Mouse (Mus musculus) kidney, postnatal 0 days (tissue): ENCODE data around the gene Elovl4. TPM values are rescaled to one million over a fixed set of nuclear protein-coding genes. Genes with fewer than 3 reads are reported as not detected.
A peak's percentile ranks its signal among the peaks of the same experiment; 100 is the strongest.

Experiments
- ATAC-seq: fragments of 200-750 bp; cut with Nextera tagmentation; replicated peaks from 2 replicates; pipeline ENCODE4 v1.8.0; 2017; ENCODE audit warnings: low read depth, moderate number of reproducible peaks, moderate TSS enrichment, moderate library complexity; ENCODE audit not compliant: low FRiP score
- DNase-seq: peaks from one replicate; pipeline ENCODE4 v3.0.0-alpha.2; 2016; ENCODE audit warnings: low spot score
- H3K27ac ChIP-seq: fragments of 300-500 bp; sonication (generic); 2 replicates; pipeline ENCODE4 v1.5.1; 2014; ENCODE audit warnings: mild to moderate bottlenecking
- H3K27me3 ChIP-seq: fragments of 300-500 bp; sonication (generic); 2 replicates; pipeline ENCODE4 v1.6.1; 2014; ENCODE audit warnings: low read length, mixed read lengths; ENCODE audit not compliant: insufficient read depth
- H3K36me3 ChIP-seq: fragments of 300-500 bp; sonication (generic); 2 replicates; pipeline ENCODE4 v1.6.1; 2014; ENCODE audit warnings: low read length, mixed read lengths; ENCODE audit not compliant: insufficient read depth
- H3K4me1 ChIP-seq: fragments of 300-500 bp; sonication (generic); replicated peaks from 2 replicates; pipeline ENCODE4 v1.6.1; 2014; ENCODE audit warnings: antibody characterized with exemption, low read length, mixed read lengths; ENCODE audit not compliant: insufficient read depth
- H3K4me2 ChIP-seq: fragments of 300-500 bp; sonication (generic); 2 replicates; pipeline ENCODE4 v1.6.1; 2014; ENCODE audit warnings: mild to moderate bottlenecking, low read length, moderate library complexity, mixed read lengths
- H3K4me3 ChIP-seq: fragments of 300-500 bp; sonication (generic); replicated peaks from 2 replicates; pipeline ENCODE4 v1.5.1; 2014; ENCODE audit warnings: low read depth, low read length
- H3K9ac ChIP-seq: fragments of 300-500 bp; sonication (generic); 2 replicates; pipeline ENCODE4 v1.6.1; 2014; ENCODE audit warnings: low read depth, low read length
- H3K9me3 ChIP-seq: fragments of 300-500 bp; sonication (generic); replicated peaks from 2 replicates; pipeline ENCODE4 v1.6.1; 2016; ENCODE audit warnings: low read length, inconsistent platforms, mixed read lengths
- CTCF ChIP-seq: IDR thresholded peaks from 2 replicates; pipeline ENCODE4 v1.5.1; 2016; ENCODE audit warnings: antibody characterized with exemption, low read depth, mild to moderate bottlenecking, moderate library complexity
- WGBS: fragments of 180-500 bp; shearing (Covaris S2); extraction: QIAGEN DNeasy Blood & Tissue Kit; methylation state at CpG from one replicate; pipeline ENCODE4 v1.1.7; 2014; 5-methylcytosine and 5-hydroxymethylcytosine counted together
- polyA plus RNA-seq: library from polyadenylated mRNA; unstranded; fragments of >200 nt; fragmentation: Nextera tagmentation; extraction: Ambion mirVana; gene quantifications from 2 replicates; pipeline ENCODE4 v1.2.1, GENCODE M21; 2015

Elovl4 gene
- polyA plus RNA-seq = 5.5 TPM in 2 replicates

GRCm38 (mm10) chr9:83805977-83806815, at the start of gene Elovl4:
Elovl4 (minus strand) TSS chr9:83806277.
- Histone ChIP-seq H3K4me1 (peaks cover 7% of the 10 kb centered on the region; the same call in 1 of the 2 replicates), H3K4me3 (peak within 1 kb of the TSS; percentile 57), H3K27ac (no peak within 1 kb of the TSS), H3K9me3 (no peaks in the 10 kb centered on the region), H3K9ac (peak within 1 kb of the TSS; percentile 43), H3K4me2 (peak within 1 kb of the TSS; percentile 99), H3K36me3 (no peaks in the 10 kb centered on the region), H3K27me3 (no peaks in the 10 kb centered on the region)
- peak; percentile 69 for DNase-seq
- WGBS = 1% methylated on average over 65 of the region's 71 CpGs
- TF ChIP-seq CTCF = no peak
- ATAC-seq = peak; percentile 76

- Histone ChIP-seq H3K9me3 (no peaks in the 10 kb centered on the region), H3K9ac (no peak overlapping the region), H3K36me3 (0 out of 2 replicates have a peak, but pooled peaks cover 19% of the 10 kb centered on the region), H3K4me3 (no peak overlapping the region), H3K27me3 (no peaks in the 10 kb centered on the region), H3K27ac (no peak overlapping the region), H3K4me1 (no peaks in the 10 kb centered on the region), H3K4me2 (no peak overlapping the region)
- TF ChIP-seq CTCF = no peak
- ATAC-seq (no peak), DNase-seq (no peak)
- WGBS = 93% methylated on average over 3 of the region's 3 CpGs
These were observed 46.4 kb upstream of the Elovl4 start for GRCm38 (mm10) chr9:83852464-83852863.

- peak; percentile 18 for DNase-seq
- Histone ChIP-seq H3K27me3 (no peaks in the 10 kb centered on the region), H3K4me1 (no peaks in the 10 kb centered on the region), H3K9me3 (no peaks in the 10 kb centered on the region), H3K4me3 (peak overlapping the region; percentile 73), H3K27ac (no peak overlapping the region), H3K4me2 (peak overlapping the region; percentile 77), H3K9ac (peak overlapping the region; percentile 71), H3K36me3 (peaks cover 1% of the 10 kb centered on the region; the same call in 1 of the 2 replicates)
- TF ChIP-seq CTCF = no peak
- peak; percentile 76 for ATAC-seq
- WGBS = under 1% methylated on average over 27 of the region's 27 CpGs
These were observed 28.8 kb upstream of the Elovl4 start for GRCm38 (mm10) chr9:83834748-83835313.

GRCm38 (mm10) chr9:83833811-83834747, 28.0 kb upstream of the Elovl4 start, which contains the start of gene Ttk:
Ttk (plus strand) TSS chr9:83834689.
- no peaks in the 10 kb centered on the region for H3K27me3 ChIP-seq
- peak within 1 kb of the TSS; percentile 71 for H3K9ac ChIP-seq
- no peaks in the 10 kb centered on the region for H3K36me3 ChIP-seq
- WGBS = under 1% methylated on average over 38 of the region's 38 CpGs
- H3K4me3 ChIP-seq = peak within 1 kb of the TSS; percentile 73
- no peak for TF ChIP-seq CTCF
- ATAC-seq (peak; percentile 100), DNase-seq (peak; percentile 96)
- no peaks in the 10 kb centered on the region for H3K4me1 ChIP-seq
- peak within 1 kb of the TSS; percentile 65; the same call in 1 of the 2 replicates for H3K27ac ChIP-seq
- H3K9me3 ChIP-seq = no peaks in the 10 kb centered on the region
- peak within 1 kb of the TSS; percentile 77 for H3K4me2 ChIP-seq

GRCm38 (mm10) chr9:83831152-83831551, 25.1 kb upstream of the Elovl4 start:
- Histone ChIP-seq H3K27ac (no peak overlapping the region), H3K9ac (no peak overlapping the region), H3K4me3 (no peak overlapping the region), H3K4me2 (no peak overlapping the region), H3K36me3 (no peaks in the 10 kb centered on the region), H3K9me3 (no peaks in the 10 kb centered on the region), H3K4me1 (no peaks in the 10 kb centered on the region), H3K27me3 (no peaks in the 10 kb centered on the region)
- no peak for ATAC-seq
- no peak for TF ChIP-seq CTCF
- DNase-seq = no peak
- WGBS = 70% methylated on average over 8 of the region's 8 CpGs

- Histone ChIP-seq H3K4me2 (no peak overlapping the region), H3K4me3 (no peak overlapping the region), H3K36me3 (no peaks in the 10 kb centered on the region), H3K9me3 (no peaks in the 10 kb centered on the region), H3K4me1 (no peaks in the 10 kb centered on the region), H3K9ac (no peak overlapping the region), H3K27me3 (no peaks in the 10 kb centered on the region), H3K27ac (no peak overlapping the region)
- no peak for ATAC-seq
- no peak for DNase-seq
- no peak for TF ChIP-seq CTCF
- WGBS = 86% methylated on average over 5 of the region's 5 CpGs
These were observed 23.8 kb upstream of the Elovl4 start for GRCm38 (mm10) chr9:83829896-83830295.
